Mouse (Mus musculus) adrenal gland (tissue): Measurements from ENCODE around the gene Gm34653.

Experiments
- intact Hi-C: fragments of 180-260 bp; cut with DNase I; formaldehyde crosslinking; loops from one replicate; pipeline ENCODE4 v1.15.1; 2025

The Gm34653 gene

DNA sequence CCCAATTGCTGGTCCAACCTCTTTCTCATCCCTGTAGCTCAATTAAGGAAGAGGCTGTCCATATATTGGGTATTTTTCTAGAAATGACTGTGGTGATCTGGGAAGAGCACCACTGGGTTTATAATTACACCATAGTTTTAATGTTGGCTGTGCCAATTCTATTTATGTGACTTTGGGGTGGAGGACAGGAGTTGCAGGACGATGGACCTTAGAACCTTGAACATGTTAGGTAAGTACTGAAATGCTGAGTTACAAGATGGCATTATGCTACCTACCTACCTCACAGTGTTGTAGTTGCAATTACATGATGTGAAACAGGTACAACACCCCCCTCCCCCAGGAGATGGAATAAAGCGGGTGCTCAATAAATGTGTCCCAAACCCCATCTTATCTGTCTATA lies 50.0 kb downstream of the Gm34653 start:
- intact Hi-C loops = no loop called here

DNA sequence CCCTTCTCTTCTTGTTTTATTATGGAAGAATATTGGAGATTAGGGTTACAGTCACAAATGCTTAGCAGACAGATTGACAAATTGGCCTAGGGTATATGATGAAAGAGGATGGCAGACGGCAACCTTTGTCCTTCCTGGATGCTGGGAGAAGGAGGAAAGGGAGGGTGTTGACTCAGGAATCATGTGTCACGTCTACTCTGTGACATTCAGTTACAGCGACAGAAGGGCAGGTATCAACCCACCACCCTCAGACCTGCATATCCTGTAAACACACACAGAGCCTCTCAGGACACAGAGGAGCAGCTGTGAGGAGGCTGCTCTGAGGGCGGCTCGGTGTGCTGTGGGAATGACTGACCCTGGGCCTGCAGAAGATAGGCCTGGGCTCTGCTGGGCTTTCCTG lies 50.4 kb downstream of the Gm34653 start:
- intact Hi-C loops = no loop called here

DNA sequence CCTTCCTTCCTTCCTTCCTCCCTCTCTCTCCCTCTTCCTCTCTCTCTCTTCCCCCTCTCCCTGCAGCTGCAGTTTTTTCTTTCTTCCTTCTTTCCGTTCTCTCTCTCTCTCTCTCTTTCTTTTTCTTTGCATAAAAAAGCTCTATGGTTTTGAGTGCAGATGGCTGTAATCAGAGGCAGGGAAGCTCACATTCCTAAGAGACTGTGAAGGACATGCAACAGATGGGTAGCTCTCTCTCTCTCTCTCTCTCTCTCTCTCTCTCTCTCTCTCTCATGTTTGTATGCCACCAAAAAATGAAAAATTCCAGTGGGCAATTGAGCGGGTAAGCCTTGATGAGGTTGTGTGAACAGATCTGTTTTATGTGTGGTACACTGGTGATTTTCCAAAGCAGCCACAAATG lies 51.4 kb downstream of the Gm34653 start:
- intact Hi-C loops = no loop called here
